Mouse (Mus musculus): Measurements from ENCODE around the gene Slc2a2. TPM values are rescaled to one million over a fixed set of nuclear protein-coding genes. Genes with fewer than 3 reads are reported as not detected.

The Slc2a2 gene
- not detected for total RNA-seq (2021)

DNA sequence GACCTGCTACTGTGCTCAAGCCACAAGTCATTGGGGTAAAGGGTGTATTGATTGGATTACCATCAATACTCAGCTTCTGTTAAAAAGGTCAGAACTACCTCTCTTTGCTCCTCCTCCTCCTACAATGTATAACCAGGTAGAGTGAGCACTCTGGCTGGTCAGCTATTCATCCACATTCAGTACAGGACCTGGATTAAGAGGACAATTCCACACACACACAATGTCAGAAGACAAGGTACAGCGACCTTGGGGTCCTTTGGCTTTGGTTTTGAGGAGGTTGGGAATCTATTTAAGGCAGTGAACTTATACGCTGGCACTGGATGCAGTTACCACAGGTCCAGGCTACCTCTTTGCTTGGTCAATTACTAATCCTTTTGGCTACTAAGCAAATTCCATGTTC is at the start of gene Slc2a2:
Slc2a2 (plus strand) TSS at position 107 of the 400 bp plus-strand sequence.
- intact Hi-C loops (cut with DNase I), result no loop called here

DNA sequence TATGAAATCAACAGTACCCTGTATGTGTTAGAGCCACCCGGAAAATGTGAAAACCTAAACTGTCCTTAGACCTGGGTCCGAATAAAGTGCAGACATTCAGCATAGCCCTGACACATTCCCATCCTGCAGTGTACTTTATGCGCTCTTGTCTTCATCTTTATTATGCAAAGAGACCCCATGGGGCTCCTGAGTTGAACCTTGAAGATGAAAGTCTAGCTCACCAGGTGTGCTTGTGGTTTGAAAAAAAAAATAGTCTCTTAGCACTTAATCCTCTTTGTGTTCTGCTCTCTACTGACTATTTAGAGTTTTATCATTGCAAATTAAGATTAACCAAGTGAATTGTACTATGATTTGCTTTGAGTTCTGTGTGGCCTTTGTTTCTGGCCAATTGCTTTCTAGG is 45.1 kb upstream of the Slc2a2 start:
- intact Hi-C loops (cut with DNase I), result no loop called here
- no peak for DNase-seq (ENCODE audit: low spot score)

More for the DNA sequence above, at the start of gene Slc2a2:
- no peak for DNase-seq (ENCODE audit: low spot score)

DNA sequence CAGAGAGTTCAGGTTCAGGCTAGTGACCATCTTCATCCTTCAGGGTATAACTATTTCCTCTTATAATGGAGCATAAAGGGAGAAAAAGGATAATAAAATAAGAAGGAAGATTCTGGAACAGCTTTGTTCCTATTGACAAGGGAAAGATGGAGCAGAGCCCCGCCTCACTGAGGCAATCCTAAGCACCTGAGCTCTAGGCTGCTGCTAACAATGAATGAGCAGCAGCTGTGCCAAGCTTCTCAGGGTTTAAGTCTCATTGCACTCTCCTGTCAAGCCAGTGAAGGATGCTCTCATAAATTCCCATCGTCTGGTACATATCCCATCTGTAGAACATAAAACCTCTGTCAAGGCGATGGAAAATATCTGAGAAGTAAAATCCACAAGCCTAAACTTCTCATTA is 44.7 kb upstream of the Slc2a2 start:
- DNase-seq (ENCODE audit: low spot score), result no peak
- intact Hi-C loops (cut with DNase I), result no loop called here

DNA sequence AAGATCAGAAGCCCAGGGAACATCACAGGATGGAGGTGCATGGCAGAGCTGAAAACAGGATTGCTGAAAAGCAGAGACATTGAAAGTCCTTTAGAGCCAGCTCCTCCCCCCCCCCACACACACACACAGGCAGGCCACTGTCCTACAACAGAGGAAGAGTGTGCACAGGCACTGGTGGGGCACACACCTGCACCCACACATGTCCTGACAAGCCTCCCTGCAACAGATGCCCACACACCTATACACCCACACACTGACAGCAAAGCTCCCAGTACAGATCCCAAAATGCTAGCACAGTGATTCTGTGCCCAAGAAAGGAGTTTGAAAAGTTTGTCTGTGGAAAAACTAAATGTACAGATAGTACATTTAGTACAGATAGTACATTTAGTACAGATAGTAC is 43.0 kb upstream of the Slc2a2 start:
- DNase-seq (ENCODE audit: low spot score), result no peak
- intact Hi-C loops (cut with DNase I), result no loop called here

DNA sequence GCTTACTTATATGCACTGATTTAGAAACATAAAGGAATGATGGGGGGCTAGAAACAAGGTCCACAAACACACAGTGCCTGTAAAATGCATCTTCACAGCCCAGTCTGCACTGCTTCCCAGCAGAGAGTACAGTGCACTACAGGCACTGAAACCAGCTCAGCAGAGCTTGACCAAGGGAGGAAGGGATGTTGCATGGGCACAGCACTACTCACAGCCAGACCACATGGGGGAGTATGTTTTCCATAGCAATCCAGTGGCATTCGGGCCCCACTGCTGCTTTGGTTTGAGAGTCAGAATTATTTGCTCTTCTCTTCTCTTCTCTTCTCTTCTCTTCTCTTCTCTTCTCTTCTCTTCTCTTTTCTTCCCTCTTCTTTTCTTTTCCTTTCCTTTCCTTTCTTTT is 39.4 kb upstream of the Slc2a2 start:
- intact Hi-C loops (cut with DNase I), result no loop called here
- no peak for DNase-seq (ENCODE audit: low spot score)

DNA sequence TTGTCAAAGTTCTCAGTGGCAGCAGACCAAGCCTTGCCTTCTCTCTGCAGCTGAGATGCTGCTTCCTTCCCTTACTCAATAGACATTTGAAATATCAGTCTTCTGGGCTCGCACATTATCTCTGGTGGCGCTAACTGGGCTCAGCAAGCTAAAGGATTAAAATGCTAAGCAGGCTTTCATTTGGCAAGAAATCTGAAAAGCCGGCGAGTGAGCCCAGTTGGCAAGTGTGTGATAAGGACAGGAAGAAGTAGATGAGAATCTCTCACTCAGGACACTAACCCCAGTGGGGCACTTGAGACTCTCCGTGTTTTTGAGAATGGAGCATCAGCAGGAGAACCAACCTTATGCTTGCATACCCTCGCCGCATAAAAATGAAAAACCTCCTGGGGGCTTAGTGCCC is 16.9 kb upstream of the Slc2a2 start:
- no peak for DNase-seq (ENCODE audit: low spot score)
- intact Hi-C loops (cut with DNase I), result no loop called here

DNA sequence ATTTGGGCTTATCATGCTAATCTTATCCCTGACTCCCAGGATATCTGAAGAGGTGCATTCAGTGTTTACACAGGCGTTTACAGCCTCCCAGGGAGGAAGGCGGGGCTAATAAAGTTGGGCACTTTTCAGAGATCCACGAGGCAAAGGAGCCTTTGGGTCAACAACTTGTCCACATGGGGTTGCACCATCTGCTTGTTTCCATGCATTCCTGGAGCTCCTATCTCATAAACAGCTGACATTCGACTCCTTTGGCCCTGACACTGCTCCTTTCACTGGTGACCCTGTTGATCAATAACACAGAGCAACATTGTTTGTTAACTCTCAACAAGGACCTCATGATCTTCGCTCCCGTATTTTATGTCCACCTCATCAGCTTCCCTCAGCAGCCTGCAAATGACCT is 15.8 kb upstream of the Slc2a2 start:
- DNase-seq (ENCODE audit: low spot score), result no peak
- intact Hi-C loops (cut with DNase I), result no loop called here

DNA sequence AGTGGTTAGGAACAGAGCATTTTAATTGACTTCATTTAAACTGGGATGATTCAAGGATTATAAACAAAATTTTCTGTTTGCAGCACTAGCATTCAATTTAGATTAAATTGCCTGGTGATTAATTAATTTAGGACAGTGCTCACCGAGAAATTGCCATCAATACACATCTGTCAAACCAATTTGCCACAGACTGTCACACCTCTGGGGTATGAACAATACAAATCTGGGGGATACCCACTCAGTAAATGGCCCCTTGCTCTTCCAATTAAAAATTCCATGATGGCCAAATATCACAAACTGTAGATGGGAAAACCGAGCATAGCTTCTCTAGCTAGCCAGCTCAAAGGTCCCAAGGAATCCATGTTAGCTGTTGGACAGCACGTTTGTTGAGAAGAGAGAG is 15.3 kb upstream of the Slc2a2 start:
- no peak for DNase-seq (ENCODE audit: low spot score)
- intact Hi-C loops (cut with DNase I), result no loop called here

DNA sequence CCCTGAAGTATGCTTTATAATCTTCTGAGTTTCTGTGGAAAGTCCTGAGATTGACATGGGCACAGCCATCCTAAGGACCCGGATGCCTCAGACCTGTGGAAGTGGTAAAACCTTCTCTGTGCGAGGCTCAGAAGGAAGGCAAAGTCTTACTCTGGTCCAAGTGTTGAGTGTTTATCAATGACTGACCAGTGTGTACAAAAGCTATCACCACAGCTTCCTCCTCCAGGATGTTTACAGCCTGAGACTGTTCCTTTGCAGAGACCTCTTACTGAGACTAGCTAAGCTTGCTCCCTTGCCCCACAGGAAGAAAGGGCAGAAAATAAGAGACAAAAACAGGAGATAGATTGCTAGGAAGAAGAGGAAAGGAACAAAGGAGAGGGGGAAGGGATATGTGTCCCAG is 12.2 kb upstream of the Slc2a2 start:
- intact Hi-C loops (cut with DNase I), result no loop called here
- DNase-seq (ENCODE audit: low spot score), result no peak

DNA sequence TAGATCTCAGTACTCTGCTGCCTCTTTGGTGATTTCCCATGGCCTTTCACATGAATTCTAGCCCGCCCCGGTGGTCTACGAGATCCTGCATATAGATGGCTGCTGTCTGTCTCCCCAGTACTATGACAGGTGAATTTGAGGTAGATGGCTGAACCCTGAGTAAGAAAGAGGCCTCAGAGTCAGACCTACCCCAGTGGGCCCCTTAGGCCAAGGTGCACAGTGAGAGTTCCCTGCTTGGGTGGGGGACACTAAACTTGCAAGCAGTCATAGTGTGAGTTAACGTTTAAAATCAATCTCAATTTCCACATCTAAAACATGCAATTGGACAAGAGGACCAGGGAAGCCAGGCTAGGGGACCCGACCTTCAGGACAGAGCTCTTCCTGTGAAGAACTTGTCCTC is 2.9 kb upstream of the Slc2a2 start:
- intact Hi-C loops (cut with DNase I), result no loop called here
- DNase-seq (ENCODE audit: low spot score), result no peak

DNA sequence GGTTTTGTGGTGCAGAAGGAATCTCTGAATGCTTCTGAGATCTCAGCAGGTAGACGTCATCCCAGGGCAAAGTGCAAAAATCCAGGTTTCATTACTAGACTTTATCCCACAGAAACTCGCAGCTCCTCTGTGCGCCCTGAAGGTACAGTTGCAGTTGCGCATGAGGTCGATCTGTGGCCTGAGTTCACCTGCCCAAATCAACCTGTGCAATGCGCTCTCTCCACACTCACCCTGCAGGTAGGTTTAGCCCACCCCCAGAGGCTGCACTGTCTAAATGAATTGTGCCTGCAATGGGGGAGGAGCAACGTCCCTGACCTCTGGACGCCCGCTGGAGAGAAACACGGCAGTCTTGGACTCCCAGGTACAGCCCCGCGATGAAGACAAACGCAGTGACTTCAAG is 2.1 kb upstream of the Slc2a2 start:
- intact Hi-C loops (cut with DNase I), result no loop called here

DNA sequence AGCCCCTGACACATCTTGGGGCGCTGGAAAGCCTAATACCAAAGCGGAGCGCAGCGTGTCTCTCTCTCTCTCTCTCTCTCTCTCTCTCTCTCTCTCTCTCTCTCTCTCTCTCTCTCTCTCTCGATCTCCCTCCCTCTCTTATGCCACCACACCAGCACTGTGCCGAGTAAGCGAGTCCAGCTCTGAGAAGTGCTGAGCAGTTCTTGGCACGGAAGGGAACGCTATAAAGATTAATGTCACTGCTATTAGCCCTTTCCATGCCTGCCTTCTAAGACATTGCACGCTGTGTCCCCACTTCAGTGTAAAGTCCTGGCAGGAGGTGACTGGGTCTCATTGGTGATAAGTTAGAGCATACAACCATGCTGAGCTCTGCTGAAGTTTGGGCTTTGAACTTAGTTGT is 1.5 kb upstream of the Slc2a2 start:
- intact Hi-C loops (cut with DNase I), result no loop called here
- DNase-seq (ENCODE audit: low spot score), result no peak

More for the DNA sequence above, 2.1 kb upstream of the Slc2a2 start:
- no peak for DNase-seq (ENCODE audit: low spot score)

DNA sequence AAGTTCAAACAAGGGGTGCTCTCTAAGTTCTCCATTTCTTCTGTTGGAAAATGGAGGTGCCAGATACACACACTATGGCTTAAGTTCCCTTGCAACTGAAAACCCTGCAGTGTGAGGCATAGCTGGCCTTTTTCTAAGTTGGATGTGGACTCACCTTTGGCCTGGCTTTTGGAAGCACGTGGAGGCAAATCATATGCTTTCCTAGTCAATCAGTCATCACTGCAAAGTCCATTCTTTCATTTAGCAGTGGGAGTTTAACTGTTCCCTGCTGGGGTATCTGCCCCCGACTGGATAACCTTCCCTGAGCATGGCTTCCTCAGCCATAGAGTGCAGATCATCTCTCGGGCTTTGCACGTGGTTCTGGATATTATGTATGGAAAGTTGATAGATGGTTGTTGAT is 1.9 kb downstream of the Slc2a2 start:
- intact Hi-C loops (cut with DNase I), result no loop called here
- DNase-seq (ENCODE audit: low spot score), result no peak

DNA sequence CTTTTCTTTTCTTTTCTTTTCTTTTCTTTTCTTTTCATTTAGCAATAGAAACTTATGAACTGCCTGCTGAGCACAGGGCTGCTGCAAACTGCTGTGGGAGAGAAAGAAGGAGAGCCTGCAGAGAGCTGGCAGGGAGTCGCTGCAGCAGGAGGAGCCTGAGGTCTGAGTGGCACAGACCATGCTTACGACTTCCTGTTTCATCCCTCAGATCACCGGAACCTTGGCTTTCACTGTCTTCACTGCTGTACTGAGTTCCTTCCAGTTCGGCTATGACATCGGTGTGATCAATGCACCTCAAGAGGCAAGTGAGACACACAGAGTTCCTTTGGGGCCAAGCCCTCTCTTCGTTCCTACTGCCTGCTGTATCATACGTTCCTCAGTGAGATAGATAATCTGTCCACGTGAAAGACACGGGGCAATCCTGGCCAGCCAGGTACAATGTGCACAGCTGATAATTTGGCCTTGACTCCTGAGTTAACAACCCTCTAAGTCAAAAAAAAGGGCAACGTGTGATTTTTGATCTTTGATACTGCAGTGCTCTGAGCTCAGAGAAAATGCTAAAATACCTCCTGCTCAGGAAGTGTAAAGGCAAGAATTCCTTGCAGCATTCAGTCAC is 7.9 kb downstream of the Slc2a2 start:
- intact Hi-C loops (cut with DNase I), result no loop called here
- no peak for DNase-seq (ENCODE audit: low spot score)

DNA sequence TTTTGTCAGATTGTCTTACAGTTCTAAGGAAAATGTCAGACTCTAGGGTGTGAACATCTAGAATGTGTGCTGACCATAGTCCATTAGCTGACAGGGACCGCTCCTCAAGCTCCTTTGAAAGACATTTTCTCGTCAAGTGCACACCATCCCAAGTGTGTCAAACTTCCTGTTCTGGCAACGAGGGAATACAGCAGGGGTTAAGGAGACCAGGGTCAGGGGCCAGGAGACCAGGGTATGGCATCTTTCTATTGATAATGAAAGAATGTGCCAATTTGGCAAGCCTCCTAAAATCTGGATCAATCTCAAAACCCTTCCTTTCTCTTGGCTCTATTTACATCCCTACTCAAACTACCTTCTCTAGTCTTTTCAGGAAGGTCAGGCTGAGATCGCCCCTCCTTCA is 9.0 kb downstream of the Slc2a2 start:
- intact Hi-C loops (cut with DNase I), result no loop called here
- no peak for DNase-seq (ENCODE audit: low spot score)

DNA sequence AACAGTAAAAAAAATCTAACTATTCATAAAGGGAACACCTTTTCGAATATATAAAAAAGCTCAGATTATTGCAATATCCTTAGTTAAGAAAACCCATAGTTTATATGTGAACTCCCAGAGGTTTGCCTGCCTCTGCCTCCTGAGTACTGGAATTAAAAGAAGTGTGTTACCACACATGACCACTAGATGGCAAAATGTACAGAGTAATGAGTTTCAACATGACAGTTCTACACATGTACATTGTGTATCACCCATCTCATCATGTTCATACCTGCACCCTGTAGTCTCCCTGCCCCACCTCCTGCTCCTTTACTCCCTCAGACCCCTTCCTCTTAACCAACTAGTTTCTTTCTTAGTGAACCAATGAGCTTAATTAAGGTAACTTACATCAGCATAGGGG is 12.0 kb downstream of the Slc2a2 start:
- intact Hi-C loops (cut with DNase I), result loop anchor here (2.0 kb wide), 1 partner anchor 37 kb away; no protein-coding TSS in a partner anchor
- DNase-seq (ENCODE audit: low spot score), result no peak

DNA sequence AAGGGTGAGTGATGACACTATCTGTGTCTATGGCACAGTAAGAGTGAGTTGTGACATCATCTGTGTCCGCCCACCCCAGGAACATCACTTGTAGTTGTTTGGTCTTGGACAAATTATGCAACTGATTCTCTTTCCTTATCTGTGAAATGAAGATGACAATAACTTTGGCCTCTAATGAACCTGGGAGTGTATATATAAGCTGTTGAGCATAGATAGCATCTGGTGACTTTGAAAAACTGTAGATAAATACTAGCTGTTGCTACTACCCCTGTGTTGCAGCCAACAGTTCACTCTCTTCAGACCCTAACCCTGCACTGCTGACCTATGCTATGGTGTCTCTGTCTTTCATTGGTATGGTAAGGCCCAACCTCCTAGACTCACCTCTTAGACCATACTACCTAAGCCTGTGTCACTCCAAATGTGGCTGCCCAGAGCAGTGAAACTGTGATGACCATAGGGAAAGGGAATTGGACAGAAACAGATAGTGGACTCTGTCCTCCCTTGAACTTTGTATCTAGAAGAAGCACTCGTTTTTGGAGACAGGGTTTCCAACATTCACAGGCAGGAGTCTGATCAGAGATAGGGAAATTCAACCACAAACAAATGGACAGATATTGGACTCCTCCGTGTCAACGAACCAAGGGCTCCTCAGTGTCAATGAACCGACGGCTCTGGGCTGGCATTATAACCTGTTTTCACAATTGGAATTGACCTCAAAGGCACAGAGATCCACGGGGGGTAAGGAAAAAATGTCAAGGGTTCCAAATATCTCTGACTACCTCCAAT is 16.4 kb downstream of the Slc2a2 start:
- intact Hi-C loops (cut with DNase I), result no loop called here

DNA sequence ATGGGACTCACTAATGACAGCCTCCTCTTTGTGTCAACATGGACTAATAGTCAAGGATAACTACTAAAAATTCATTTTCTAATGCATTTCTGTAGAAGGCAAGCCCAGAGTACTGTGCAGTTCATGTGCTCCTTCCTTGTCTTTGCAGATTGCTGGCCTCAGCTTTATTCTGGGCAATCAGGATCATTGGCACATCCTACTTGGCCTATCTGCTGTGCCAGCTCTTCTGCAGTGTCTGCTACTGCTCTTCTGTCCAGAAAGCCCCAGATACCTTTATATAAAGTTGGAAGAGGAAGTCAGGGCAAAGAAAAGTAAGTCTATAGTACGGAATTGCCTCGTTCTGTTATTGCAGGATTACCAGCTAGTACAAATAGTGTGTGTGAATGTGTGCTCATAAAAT is 20.8 kb downstream of the Slc2a2 start:
- no peak for DNase-seq (ENCODE audit: low spot score)
- intact Hi-C loops (cut with DNase I), result no loop called here

More for the DNA sequence above, 16.4 kb downstream of the Slc2a2 start:
- no peak for DNase-seq (ENCODE audit: low spot score)

DNA sequence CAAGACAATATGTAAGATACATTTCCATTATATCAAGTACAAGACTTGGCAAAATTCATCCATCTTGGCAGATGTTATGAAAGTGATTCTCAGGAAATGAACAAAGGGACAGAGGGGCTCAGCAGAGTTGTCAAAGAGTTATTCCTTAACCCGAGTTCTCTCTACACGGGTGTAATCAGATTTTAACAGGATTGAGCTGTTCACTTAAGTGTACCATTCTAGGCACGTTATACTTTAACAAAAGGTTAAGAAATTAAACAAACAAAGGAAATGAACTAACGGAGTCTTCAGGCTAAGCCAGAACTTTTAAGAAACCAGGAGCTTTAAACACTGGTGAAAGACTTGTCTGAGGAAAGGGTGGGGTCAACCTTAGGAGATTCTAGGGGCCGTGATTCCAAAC is 23.5 kb downstream of the Slc2a2 start:
- intact Hi-C loops (cut with DNase I), result no loop called here
- no peak for DNase-seq (ENCODE audit: low spot score)

DNA sequence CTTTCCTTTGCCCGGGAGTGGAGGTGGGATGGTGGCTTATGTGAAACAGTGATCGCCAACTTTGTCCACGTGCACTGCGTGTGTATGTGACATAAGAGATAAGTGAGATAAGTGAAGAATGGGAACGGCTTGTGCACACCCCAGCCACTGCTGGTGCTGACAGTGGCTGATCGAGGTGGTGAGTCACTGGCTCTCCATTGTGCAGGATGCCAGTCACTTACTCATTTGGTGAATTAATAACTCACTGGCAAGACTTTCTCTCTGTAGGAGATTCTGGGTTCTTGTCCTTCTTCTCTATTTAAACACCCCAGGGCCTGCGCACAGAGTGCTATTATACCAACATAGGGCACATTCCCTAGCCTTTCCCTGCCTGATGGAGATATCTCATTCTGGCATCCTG is 24.1 kb downstream of the Slc2a2 start:
- no peak for DNase-seq (ENCODE audit: low spot score)
- intact Hi-C loops (cut with DNase I), result no loop called here

DNA sequence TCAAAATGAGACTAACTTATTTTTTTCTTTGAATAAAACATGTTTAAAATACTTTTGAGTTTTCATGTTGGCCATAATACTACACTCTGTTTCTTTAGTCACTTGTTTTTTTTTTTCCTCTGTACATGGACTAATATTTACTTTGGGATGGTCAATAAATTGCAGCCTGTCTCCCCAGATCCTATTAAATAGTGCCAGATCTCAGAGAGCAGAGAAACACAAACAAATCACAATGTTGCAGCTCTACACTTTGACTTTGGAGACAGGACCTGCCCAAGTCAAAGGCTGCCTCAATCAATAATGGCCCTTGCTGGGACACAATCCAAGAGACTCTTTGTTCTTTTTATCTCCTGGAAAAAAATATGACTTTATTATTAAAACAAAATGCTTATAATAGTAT is 24.8 kb downstream of the Slc2a2 start:
- DNase-seq (ENCODE audit: low spot score), result no peak
- intact Hi-C loops (cut with DNase I), result no loop called here

DNA sequence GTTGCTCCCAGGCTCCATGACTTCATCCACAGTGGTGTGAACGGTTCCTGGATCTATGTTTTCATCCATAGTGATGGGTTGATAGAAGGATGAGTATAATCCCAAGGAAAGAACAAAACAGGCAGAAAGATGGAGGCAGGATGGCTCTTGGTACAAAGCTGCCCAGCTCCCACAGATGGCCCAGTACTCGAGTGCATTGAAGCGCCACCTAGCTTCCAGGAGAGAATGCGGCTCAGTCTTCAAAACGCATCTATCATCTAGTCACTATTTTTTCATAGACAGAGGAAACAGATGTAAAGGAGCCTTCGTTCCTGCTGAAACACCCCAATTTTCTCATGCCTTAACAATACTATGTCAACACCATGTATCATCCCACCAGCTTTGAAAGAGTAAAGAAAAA is 25.8 kb downstream of the Slc2a2 start:
- intact Hi-C loops (cut with DNase I), result no loop called here
- no peak for DNase-seq (ENCODE audit: low spot score)
